Mouse (Mus musculus): ENCODE measurements around the gene Gtf2i. TPM values are rescaled to one million over a fixed set of nuclear protein-coding genes. Genes with fewer than 3 reads are reported as not detected.
A peak's percentile ranks its signal among the peaks of the same experiment; 100 is the strongest.
"Not testable (repeated sequence)": the region's sequence is repeated elsewhere in the genome, so short reads cannot be mapped to it uniquely, and the experiment has no call there.

Gene Gtf2i
- polyA plus RNA-seq, 1 experiment from 2014 or later = 132 TPM

DNA sequence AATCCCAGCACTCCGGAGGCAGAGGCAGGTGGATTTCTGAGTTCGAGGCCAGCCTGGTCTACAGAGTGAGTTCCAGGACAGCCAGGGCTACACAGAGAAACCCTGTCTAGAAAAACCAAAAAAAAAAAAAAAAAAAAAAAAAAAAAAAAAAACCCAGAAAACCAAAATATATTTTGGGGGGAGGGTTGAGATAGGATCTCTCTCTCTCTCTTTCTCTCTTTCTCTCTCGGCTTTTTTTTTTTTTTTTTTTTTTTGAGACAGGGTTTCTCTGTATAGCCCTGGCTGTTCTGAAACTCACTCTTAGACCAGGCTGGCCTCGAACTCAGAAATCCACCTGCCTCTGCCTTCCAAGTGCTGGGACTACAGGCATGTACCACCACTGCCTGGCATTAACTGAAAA, 29.0 kb upstream of the Gtf2i start:
- WGBS = 76% methylated on average over 4 of the region's 4 CpGs
- not testable (repeated sequence) for H3K4me3 ChIP-seq (ENCODE audit: low read length); H3K9ac ChIP-seq (ENCODE audit: low read length); H3K27ac ChIP-seq (ENCODE audit: low read length); H3K27me3 ChIP-seq (ENCODE audit: control insufficient read depth, insufficient read depth, low read length); H3K36me3 ChIP-seq (ENCODE audit: control insufficient read depth, insufficient read depth); H3K9me3 ChIP-seq (replicated peaks; ENCODE audit: control insufficient read depth, low read length); H3K4me1 ChIP-seq (ENCODE audit: control insufficient read depth, insufficient read depth, low read length); ATAC-seq (replicated peaks; ENCODE audit: extremely low read depth, insufficient read depth, low FRiP score); H3K4me2 ChIP-seq (ENCODE audit: low read depth, low read length)

DNA sequence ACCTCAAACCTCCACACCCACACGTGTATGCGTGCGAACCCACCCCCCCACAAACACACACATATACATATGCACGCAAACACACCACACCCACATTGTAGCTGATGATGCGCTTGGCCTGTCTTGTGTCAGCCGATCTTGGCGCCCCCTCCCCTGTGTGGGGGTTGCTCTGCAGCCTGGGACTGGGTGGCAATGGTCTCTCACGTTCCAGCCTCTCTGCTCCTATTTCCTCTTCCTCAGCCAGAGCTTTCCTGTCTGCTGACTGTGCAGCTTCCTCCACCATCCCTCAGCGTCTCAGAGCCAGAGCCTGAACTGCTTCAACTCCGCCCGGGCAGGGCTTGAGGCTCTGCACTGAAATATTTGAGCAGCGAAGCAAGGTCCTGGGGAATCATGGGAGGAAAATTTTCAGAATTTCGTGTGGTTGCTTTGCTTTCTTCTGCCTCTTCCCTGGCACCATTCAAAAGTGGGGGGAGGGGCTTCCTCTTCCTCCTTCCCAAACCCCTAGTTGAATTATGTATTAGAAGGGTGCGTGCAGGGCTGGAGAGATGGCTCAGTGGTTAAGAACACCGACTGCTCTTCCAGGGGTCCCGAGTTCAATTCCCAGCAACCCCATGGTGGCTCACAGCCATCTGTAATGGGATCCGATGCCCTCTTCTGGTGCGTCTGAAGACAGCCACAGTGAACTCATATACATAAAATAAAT, 28.1 kb upstream of the Gtf2i start:
- Histone ChIP-seq H3K4me1 (ENCODE audit: control insufficient read depth, insufficient read depth, low read length) (no peaks in the 10 kb centered on the region), H3K36me3 (ENCODE audit: control insufficient read depth, insufficient read depth) (no peaks in the 10 kb centered on the region), H3K4me2 (ENCODE audit: low read depth, low read length) (peak overlapping the region; percentile 45), H3K27ac (ENCODE audit: low read length) (peak overlapping the region; percentile 55), H3K27me3 (ENCODE audit: control insufficient read depth, insufficient read depth, low read length) (no peaks in the 10 kb centered on the region), H3K9me3 (replicated peaks; ENCODE audit: control insufficient read depth, low read length) (no peaks in the 10 kb centered on the region), H3K9ac (ENCODE audit: low read length) (no peak overlapping the region), H3K4me3 (ENCODE audit: low read length) (no peak overlapping the region)
- ATAC-seq (replicated peaks; ENCODE audit: extremely low read depth, insufficient read depth, low FRiP score) = peak; percentile 73
- WGBS = 64% methylated on average over 18 of the region's 18 CpGs

DNA sequence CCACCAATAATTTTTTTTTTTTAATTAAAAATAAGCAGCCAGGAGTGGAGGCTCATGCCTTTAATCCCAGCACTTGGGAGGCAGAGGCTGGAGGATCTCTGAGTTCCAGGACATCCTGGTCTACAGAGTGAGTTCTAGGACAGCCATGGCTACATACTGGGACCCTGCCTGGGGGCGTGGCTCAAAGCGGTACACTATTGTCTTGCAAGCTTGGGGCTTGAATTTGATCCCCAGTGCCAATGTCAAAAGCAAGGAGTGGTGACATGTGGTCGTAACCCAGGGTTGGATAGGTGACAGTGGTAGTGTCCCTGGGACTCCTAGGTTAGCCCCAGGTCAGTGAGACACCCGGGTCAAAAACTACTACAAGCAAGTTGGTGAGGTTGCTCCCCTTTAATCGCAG, 27.2 kb upstream of the Gtf2i start:
- H3K36me3 ChIP-seq (ENCODE audit: control insufficient read depth, insufficient read depth) = no peaks in the 10 kb centered on the region
- no peaks in the 10 kb centered on the region for H3K4me1 ChIP-seq (ENCODE audit: control insufficient read depth, insufficient read depth, low read length)
- no peak overlapping the region for H3K4me3 ChIP-seq (ENCODE audit: low read length)
- H3K27ac ChIP-seq (ENCODE audit: low read length) = no peak overlapping the region
- no peaks in the 10 kb centered on the region for H3K27me3 ChIP-seq (ENCODE audit: control insufficient read depth, insufficient read depth, low read length)
- no peak overlapping the region for H3K9ac ChIP-seq (ENCODE audit: low read length)
- ATAC-seq (replicated peaks; ENCODE audit: extremely low read depth, insufficient read depth, low FRiP score) = no peak
- 87% methylated on average over 5 of the region's 5 CpGs for WGBS
- H3K9me3 ChIP-seq (replicated peaks; ENCODE audit: control insufficient read depth, low read length) = no peaks in the 10 kb centered on the region
- no peak overlapping the region for H3K4me2 ChIP-seq (ENCODE audit: low read depth, low read length)

DNA sequence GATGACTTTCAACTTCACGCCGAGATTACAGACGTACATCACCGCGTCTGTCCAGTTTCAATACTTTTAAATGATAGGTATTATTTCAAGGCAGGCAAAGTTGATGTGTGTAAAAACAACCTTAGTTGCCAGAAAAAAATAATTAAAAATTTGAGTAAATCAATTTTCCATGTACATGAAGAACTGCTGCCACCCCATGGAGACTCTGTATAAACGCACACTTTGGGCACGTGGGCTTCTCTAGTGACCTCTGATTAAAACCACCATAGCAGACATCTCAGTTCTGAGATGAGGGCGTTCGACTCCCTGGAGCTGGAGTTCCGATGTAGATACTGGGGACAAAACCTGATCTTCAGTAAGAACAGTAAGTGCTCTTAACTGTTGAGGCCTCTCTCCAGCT, 26.8 kb upstream of the Gtf2i start:
- Histone ChIP-seq H3K9ac (ENCODE audit: low read length) (no peak overlapping the region), H3K9me3 (replicated peaks; ENCODE audit: control insufficient read depth, low read length) (no peaks in the 10 kb centered on the region), H3K4me1 (ENCODE audit: control insufficient read depth, insufficient read depth, low read length) (no peaks in the 10 kb centered on the region), H3K27ac (ENCODE audit: low read length) (no peak overlapping the region), H3K36me3 (ENCODE audit: control insufficient read depth, insufficient read depth) (no peaks in the 10 kb centered on the region), H3K27me3 (ENCODE audit: control insufficient read depth, insufficient read depth, low read length) (no peaks in the 10 kb centered on the region), H3K4me3 (ENCODE audit: low read length) (no peak overlapping the region), H3K4me2 (ENCODE audit: low read depth, low read length) (no peak overlapping the region)
- no peak for ATAC-seq (replicated peaks; ENCODE audit: extremely low read depth, insufficient read depth, low FRiP score)
- WGBS = 59% methylated on average over 10 of the region's 10 CpGs

DNA sequence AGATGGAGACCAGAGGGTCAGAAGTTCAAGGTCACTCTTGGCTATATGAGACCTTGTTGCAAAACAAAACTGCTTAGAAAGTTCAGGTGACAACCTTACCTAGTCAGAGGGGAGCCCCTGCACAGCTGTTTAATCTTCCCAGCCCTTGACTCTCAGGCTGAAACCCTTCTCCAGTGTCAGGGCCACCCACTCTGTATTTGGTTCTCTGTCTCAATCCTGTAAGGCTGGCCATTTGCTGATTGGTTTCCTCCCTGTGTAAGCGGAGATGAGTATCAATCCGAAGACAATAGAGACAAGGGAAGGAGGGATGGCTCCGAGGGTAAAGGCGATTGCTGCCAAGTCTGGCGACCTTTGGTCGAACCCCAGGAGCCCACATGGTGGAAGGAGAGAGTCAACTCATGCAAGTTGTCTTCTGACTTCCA, 25.6 kb upstream of the Gtf2i start:
- ATAC-seq (replicated peaks; ENCODE audit: extremely low read depth, insufficient read depth, low FRiP score) = no peak
- H3K9ac ChIP-seq (ENCODE audit: low read length) = no peak overlapping the region
- no peak overlapping the region for H3K4me2 ChIP-seq (ENCODE audit: low read depth, low read length)
- H3K4me3 ChIP-seq (ENCODE audit: low read length) = no peak overlapping the region
- no peaks in the 10 kb centered on the region for H3K4me1 ChIP-seq (ENCODE audit: control insufficient read depth, insufficient read depth, low read length)
- WGBS = 38% methylated on average over 6 of the region's 6 CpGs
- no peaks in the 10 kb centered on the region for H3K36me3 ChIP-seq (ENCODE audit: control insufficient read depth, insufficient read depth)
- no peaks in the 10 kb centered on the region for H3K27me3 ChIP-seq (ENCODE audit: control insufficient read depth, insufficient read depth, low read length)
- no peak overlapping the region for H3K27ac ChIP-seq (ENCODE audit: low read length)
- H3K9me3 ChIP-seq (replicated peaks; ENCODE audit: control insufficient read depth, low read length) = no peaks in the 10 kb centered on the region

DNA sequence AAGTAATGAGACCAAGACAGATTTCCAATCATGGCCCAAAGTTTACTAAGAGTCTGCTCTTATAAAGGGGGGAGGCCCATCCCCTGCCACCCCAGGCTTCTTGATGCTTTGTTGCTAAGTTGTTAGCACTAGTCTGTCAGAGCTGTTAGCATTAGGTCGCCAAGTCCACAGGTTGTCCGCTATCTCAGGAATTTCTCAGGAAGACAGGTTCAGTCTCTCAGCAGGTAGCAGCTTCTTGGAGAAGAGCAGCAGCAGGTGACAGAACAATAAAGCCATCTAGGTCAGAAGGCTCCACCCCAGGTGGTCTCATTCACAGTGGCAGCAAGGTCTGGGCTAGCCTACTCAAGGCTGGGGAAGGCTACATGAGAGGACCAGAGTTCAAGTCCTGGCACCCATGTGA, 22.5 kb upstream of the Gtf2i start:
- not testable (repeated sequence) for H3K4me3 ChIP-seq (ENCODE audit: low read length); H3K36me3 ChIP-seq (ENCODE audit: control insufficient read depth, insufficient read depth); H3K4me1 ChIP-seq (ENCODE audit: control insufficient read depth, insufficient read depth, low read length); ATAC-seq (replicated peaks; ENCODE audit: extremely low read depth, insufficient read depth, low FRiP score); H3K9me3 ChIP-seq (replicated peaks; ENCODE audit: control insufficient read depth, low read length); H3K9ac ChIP-seq (ENCODE audit: low read length); H3K27ac ChIP-seq (ENCODE audit: low read length); H3K27me3 ChIP-seq (ENCODE audit: control insufficient read depth, insufficient read depth, low read length); H3K4me2 ChIP-seq (ENCODE audit: low read depth, low read length)
- 64% methylated on average over 2 of the region's 2 CpGs for WGBS

DNA sequence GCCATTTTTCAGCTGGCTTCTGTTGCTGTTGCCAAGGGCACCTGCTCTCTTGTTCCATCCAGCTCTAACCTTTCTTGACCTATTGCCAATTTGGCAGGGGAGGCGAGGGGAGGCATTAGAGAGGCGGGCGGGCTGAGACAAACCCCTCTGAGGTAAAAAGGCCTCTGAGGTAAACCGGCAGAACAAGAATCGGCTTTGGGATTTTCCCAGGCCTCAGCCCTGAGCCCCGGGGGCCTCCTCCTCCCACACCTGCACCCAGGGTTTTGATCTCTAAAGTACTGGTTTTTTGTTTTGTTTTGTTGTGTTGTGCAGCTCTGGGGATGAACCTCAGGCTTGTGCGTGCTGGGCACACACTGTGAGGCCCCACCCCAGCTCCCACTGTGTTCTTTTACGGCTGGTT, 18.2 kb upstream of the Gtf2i start:
- H3K4me3 ChIP-seq (ENCODE audit: low read length) = no peak overlapping the region
- no peaks in the 10 kb centered on the region for H3K36me3 ChIP-seq (ENCODE audit: control insufficient read depth, insufficient read depth)
- peak; percentile 57 for ATAC-seq (replicated peaks; ENCODE audit: extremely low read depth, insufficient read depth, low FRiP score)
- no peaks in the 10 kb centered on the region for H3K9me3 ChIP-seq (replicated peaks; ENCODE audit: control insufficient read depth, low read length)
- no peak overlapping the region for H3K9ac ChIP-seq (ENCODE audit: low read length)
- no peak overlapping the region for H3K4me2 ChIP-seq (ENCODE audit: low read depth, low read length)
- no peaks in the 10 kb centered on the region for H3K4me1 ChIP-seq (ENCODE audit: control insufficient read depth, insufficient read depth, low read length)
- H3K27me3 ChIP-seq (ENCODE audit: control insufficient read depth, insufficient read depth, low read length) = no peaks in the 10 kb centered on the region
- WGBS = 67% methylated on average over 8 of the region's 8 CpGs
- peak overlapping the region; percentile 39; the same call in 1 of the 2 replicates for H3K27ac ChIP-seq (ENCODE audit: low read length)

DNA sequence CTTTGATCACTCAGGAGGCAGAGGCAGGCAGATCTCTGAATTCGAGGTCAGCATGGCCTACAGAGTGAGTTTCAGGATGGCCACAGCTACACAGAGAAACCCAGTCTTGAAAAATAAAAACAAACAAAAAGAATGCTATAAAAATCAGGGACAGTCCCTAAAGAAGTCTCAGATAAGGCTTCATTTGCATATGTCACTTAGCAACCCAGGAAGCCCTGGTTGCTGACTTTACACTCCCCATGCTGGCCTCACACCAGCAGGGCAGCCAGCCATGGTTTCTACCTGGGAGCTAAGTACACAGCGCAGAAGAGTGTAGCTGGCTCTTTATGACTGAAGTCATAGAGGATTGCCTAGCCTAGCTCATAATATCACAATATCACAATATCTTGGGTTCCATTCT, 15.5 kb upstream of the Gtf2i start:
- Histone ChIP-seq H3K36me3 (ENCODE audit: control insufficient read depth, insufficient read depth) (no peaks in the 10 kb centered on the region), H3K27me3 (ENCODE audit: control insufficient read depth, insufficient read depth, low read length) (no peaks in the 10 kb centered on the region), H3K9me3 (replicated peaks; ENCODE audit: control insufficient read depth, low read length) (no peaks in the 10 kb centered on the region), H3K4me2 (ENCODE audit: low read depth, low read length) (no peak overlapping the region), H3K27ac (ENCODE audit: low read length) (no peak overlapping the region), H3K4me1 (ENCODE audit: control insufficient read depth, insufficient read depth, low read length) (peaks cover 7% of the 10 kb centered on the region), H3K4me3 (ENCODE audit: low read length) (no peak overlapping the region), H3K9ac (ENCODE audit: low read length) (no peak overlapping the region)
- WGBS = 93% methylated on average over 2 of the region's 2 CpGs
- no peak for ATAC-seq (replicated peaks; ENCODE audit: extremely low read depth, insufficient read depth, low FRiP score)

DNA sequence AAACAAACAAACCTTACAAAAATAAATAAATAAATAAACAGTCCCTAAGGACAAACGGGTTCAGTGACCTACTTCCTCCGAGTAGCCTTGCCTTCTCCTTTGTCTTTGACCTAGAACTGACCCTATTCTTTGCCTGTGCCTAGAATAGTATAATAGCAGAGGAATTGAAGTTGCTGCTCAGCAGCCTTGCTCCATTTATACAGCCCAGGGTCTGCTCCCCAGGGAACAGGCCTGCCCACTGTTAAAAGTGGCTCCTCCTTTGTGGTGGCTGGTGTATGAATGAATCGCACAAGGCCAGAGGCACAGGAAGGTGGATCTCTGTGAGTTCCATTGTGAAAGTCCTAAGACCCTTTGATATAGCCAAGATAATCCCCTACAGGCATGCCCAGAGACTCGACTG, 14.8 kb upstream of the Gtf2i start:
- Histone ChIP-seq H3K4me3 (ENCODE audit: low read length) (no peak overlapping the region), H3K9me3 (replicated peaks; ENCODE audit: control insufficient read depth, low read length) (no peaks in the 10 kb centered on the region), H3K9ac (ENCODE audit: low read length) (no peak overlapping the region), H3K4me2 (ENCODE audit: low read depth, low read length) (no peak overlapping the region), H3K4me1 (ENCODE audit: control insufficient read depth, insufficient read depth, low read length) (peaks cover 8% of the 10 kb centered on the region), H3K36me3 (ENCODE audit: control insufficient read depth, insufficient read depth) (no peaks in the 10 kb centered on the region), H3K27me3 (ENCODE audit: control insufficient read depth, insufficient read depth, low read length) (no peaks in the 10 kb centered on the region), H3K27ac (ENCODE audit: low read length) (no peak overlapping the region)
- ATAC-seq (replicated peaks; ENCODE audit: extremely low read depth, insufficient read depth, low FRiP score) = no peak
- WGBS = 54% methylated on average over 4 of the region's 4 CpGs

Measured in heart, embryonic 16.5 days (tissue).